Mouse (Mus musculus) G1E (cell line): ENCODE data around the gene Clgn.

Experiments
- CTCF ChIP-seq: IDR thresholded peaks from 2 replicates; pipeline ENCODE4 v1.5.1; 2012; ENCODE audit warnings: low read depth, low read length, inconsistent platforms, mixed read lengths
- POLR2AphosphoS5 ChIP-seq: IDR thresholded peaks from 2 replicates; pipeline ENCODE4 v1.6.1; 2012; ENCODE audit warnings: low read depth, low read length, inconsistent platforms; ENCODE audit not compliant: insufficient replicate concordance
- TAL1 ChIP-seq: conservative IDR thresholded peaks from 2 replicates; pipeline ENCODE4 v1.6.1; 2012; ENCODE audit warnings: low read depth, low read length, inconsistent platforms, mixed read lengths

GRCm38 (mm10) chr8:83351315-83351714 lies 38.4 kb upstream of the Clgn start:
- TF ChIP-seq CTCF (no peak), TAL1 (no peak), POLR2AphosphoS5 (no peak)
